In the genomic region with DNA sequence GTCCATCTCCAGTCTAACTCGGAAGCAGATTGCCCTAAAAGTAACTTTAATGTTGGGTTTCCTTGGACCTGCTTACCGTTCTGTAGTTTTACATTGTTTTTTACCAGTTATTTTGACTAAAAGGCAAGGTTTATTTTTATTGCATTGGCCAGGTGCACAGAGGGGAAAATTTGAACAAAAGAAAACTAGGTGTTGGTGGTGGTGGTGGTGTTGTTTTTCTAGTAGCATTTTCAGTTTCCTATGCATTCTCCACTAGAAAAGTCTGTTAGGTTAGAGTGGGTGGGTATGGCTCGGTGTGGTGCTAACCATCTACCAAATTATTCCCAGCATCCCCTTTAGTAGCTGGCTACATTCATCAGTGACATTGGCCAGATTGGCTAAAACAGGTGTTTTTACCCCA, we compare ENCODE assay signal across 20 mouse cellular contexts.
"Had no signal": no experiment of that assay in that cellular context is flagged by ENCODE, and none has a peak within 500 bp of the region (broad histone marks: within the 10 kb centered on the region; RNA-seq: fewer than 3 reads in every experiment).

No protein-coding gene starts in this region.

- H3K9me3 ChIP-seq: liver, embryonic 15.5 days; midbrain, embryonic 12.5 days; neural tube, embryonic 13.5 days; neural tube, embryonic 15.5 days; stomach, embryonic 15.5 days had no signal

- H3K9ac ChIP-seq: liver, embryonic 15.5 days; lung, embryonic 14.5 days; midbrain, embryonic 12.5 days; neural tube, embryonic 13.5 days; neural tube, embryonic 15.5 days; stomach, embryonic 15.5 days had no signal

- H3K27ac ChIP-seq: liver, embryonic 15.5 days; midbrain, embryonic 12.5 days; neural tube, embryonic 13.5 days; neural tube, embryonic 15.5 days; stomach, embryonic 15.5 days; stomach, postnatal 0 days had no signal

- H3K4me3 ChIP-seq: liver, embryonic 15.5 days; midbrain, embryonic 12.5 days; myocyte; neural tube, embryonic 13.5 days; neural tube, embryonic 15.5 days; stomach, embryonic 15.5 days had no signal

- H3K4me1 ChIP-seq: stomach, embryonic 15.5 days had no signal

- ATAC-seq: midbrain, embryonic 16.5 days had no signal

- H3K4me2 ChIP-seq: liver, embryonic 15.5 days; lung, embryonic 14.5 days; midbrain, embryonic 12.5 days; neural tube, embryonic 13.5 days; neural tube, embryonic 15.5 days; stomach, embryonic 15.5 days had no signal

- DNase-seq: lung, adult 18-20 months; lung, embryonic 14.5 days; lung, postnatal 10 days; lung, postnatal 4 days; midbrain, embryonic 14.5 days; retina, postnatal 1 day; right cerebral cortex, adult 18-20 months; right cerebral cortex, postnatal 25 days; right cerebral cortex, postnatal 4 days; thymus, adult 2 months; thymus, postnatal 25 days; thymus, postnatal 4 days had no signal

- H3K27me3 ChIP-seq: liver, embryonic 15.5 days; midbrain, embryonic 12.5 days; neural tube, embryonic 13.5 days; neural tube, embryonic 15.5 days; stomach, embryonic 15.5 days had no signal
